18 mouse cellular contexts compared by ENCODE assay signal in the genomic region with DNA sequence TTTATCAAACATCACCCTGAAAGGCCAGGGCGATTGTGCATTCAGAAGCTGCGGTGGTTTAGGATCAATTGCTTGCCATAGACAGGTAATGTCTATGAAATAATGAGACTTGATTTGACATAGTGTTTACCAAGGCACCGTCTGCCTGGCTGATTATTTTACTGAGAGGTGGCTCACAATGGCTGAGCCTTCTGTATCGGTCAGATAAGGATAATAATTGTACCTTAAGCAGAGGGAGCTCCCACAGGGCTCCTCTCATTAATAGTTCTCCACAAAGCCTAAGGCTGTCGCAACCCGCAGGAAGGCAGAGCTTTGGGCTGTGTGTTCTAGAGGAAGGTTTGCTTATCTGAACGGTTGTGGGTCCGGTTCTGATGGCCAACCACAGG. TPM values are rescaled to one million over a fixed set of nuclear protein-coding genes. Genes with fewer than 3 reads are reported as not detected.
DNase-seq lines count a peak whose midpoint lies in the region; ATAC-seq and TF ChIP-seq lines count a peak whose summit lies in the region.
"Had no signal": no experiment of that assay in that cellular context is flagged by ENCODE, and none has a peak within 500 bp of the region (broad histone marks: within the 10 kb centered on the region; RNA-seq: fewer than 3 reads in every experiment).

No protein-coding gene starts in this region.

- peak overlapping the region; percentile 52 for H3K27ac ChIP-seq in forebrain, embryonic 14.5 days (ENCODE audit: low read depth, low read length)
- H3K27ac ChIP-seq in hindbrain, postnatal 0 days, result peak overlapping the region; percentile 64; the same call in 1 of the 2 replicates
- H3K27ac ChIP-seq in neural tube, embryonic 14.5 days (ENCODE audit: low read depth, low read length), result peak overlapping the region; percentile 55
- H3K27ac ChIP-seq: stomach, embryonic 15.5 days had no signal

- H3K36me3 ChIP-seq in forebrain, embryonic 14.5 days (ENCODE audit: control insufficient read depth, insufficient read depth, low read length), result no peaks in the 10 kb centered on the region; the same call in 1 of the 2 replicates
- H3K36me3 ChIP-seq in hindbrain, postnatal 0 days (ENCODE audit: insufficient read depth, low read length), result no peaks in the 10 kb centered on the region
- H3K36me3 ChIP-seq in neural tube, embryonic 14.5 days (ENCODE audit: control insufficient read depth, insufficient read depth, low read length), result no peaks in the 10 kb centered on the region
- H3K36me3 ChIP-seq: stomach, embryonic 15.5 days had no signal

- H3K4me1 ChIP-seq in forebrain, embryonic 14.5 days (ENCODE audit: control insufficient read depth, insufficient read depth, low read length), result peaks cover 13% of the 10 kb centered on the region; the same call in 1 of the 2 replicates
- no peaks in the 10 kb centered on the region for H3K4me1 ChIP-seq in hindbrain, postnatal 0 days (ENCODE audit: insufficient read depth, low read length)
- H3K4me1 ChIP-seq in neural tube, embryonic 14.5 days (ENCODE audit: control insufficient read depth, insufficient read depth, low read length), result peaks cover 24% of the 10 kb centered on the region

- ATAC-seq in forebrain, embryonic 14.5 days, result peak; percentile 37
- ATAC-seq in hindbrain, postnatal 0 days, result no peak
- no peak for ATAC-seq in neural tube, embryonic 14.5 days (ENCODE audit: low read depth)
- ATAC-seq in monocyte, adult 5-6 weeks (replicated peaks; ENCODE audit: insufficient number of reproducible peaks, low FRiP score, low TSS enrichment, poor library complexity, severe bottlenecking), result no peak
- ATAC-seq: intestine, embryonic 16.5 days had no signal

- peak overlapping the region; percentile 35 for H3K4me2 ChIP-seq in forebrain, embryonic 14.5 days (ENCODE audit: low read length)
- peak overlapping the region; percentile 46; the same call in 1 of the 2 replicates for H3K4me2 ChIP-seq in hindbrain, postnatal 0 days (ENCODE audit: low read depth, low read length)
- H3K4me2 ChIP-seq in neural tube, embryonic 14.5 days (ENCODE audit: low read depth, low read length), result peak overlapping the region; percentile 28; the same call in 1 of the 2 replicates

- 0 out of 2 replicates have a peak overlapping the region, but pooled peaks have one; percentile 13 for H3K9ac ChIP-seq in forebrain, embryonic 14.5 days (ENCODE audit: low read length)
- no peak overlapping the region for H3K9ac ChIP-seq in hindbrain, postnatal 0 days (replicated peaks; ENCODE audit: low read length)
- H3K9ac ChIP-seq in neural tube, embryonic 14.5 days (replicated peaks; ENCODE audit: low read depth, low read length), result no peak overlapping the region
- H3K9ac ChIP-seq: lung, embryonic 14.5 days; stomach, embryonic 15.5 days had no signal

- DNase-seq in retina, postnatal 1 day, result peak; percentile 10
- DNase-seq in retina, embryonic 14.5 days (ENCODE audit: low spot score), result no peak
- DNase-seq in forebrain, embryonic 14.5 days (ENCODE audit: low spot score), result peak; percentile 47
- DNase-seq in hindbrain, postnatal 0 days (ENCODE audit: low spot score), result no peak
- no peak for DNase-seq in left cerebral cortex, adult 18-20 months (ENCODE audit: low spot score in 2 of 2)
- DNase-seq in heart, adult 11 months, result no peak
- DNase-seq: adrenal gland, adult 8-10 months; gastrocnemius, postnatal 25 days; kidney, postnatal 10 days; layer of hippocampus, postnatal 36 days; liver; lung, embryonic 14.5 days; right cerebral cortex, postnatal 4 days had no signal

- WGBS in forebrain, embryonic 14.5 days, result 8% methylated on average over 8 of the region's 8 CpGs
- 30% methylated on average over 8 of the region's 8 CpGs for WGBS in hindbrain, postnatal 0 days
- WGBS in neural tube, embryonic 14.5 days, result 20% methylated on average over 8 of the region's 8 CpGs

- no peaks in the 10 kb centered on the region for H3K9me3 ChIP-seq in forebrain, embryonic 14.5 days (replicated peaks; ENCODE audit: control insufficient read depth, low read length)
- no peaks in the 10 kb centered on the region for H3K9me3 ChIP-seq in hindbrain, postnatal 0 days (ENCODE audit: low read length)
- no peaks in the 10 kb centered on the region for H3K9me3 ChIP-seq in neural tube, embryonic 14.5 days (ENCODE audit: control insufficient read depth, low read length)
- H3K9me3 ChIP-seq: stomach, embryonic 15.5 days had no signal

- H3K4me3 ChIP-seq in forebrain, embryonic 14.5 days (ENCODE audit: low read depth, low read length), result no peak overlapping the region
- no peak overlapping the region for H3K4me3 ChIP-seq in hindbrain, postnatal 0 days (ENCODE audit: low read length)
- H3K4me3 ChIP-seq in neural tube, embryonic 14.5 days (ENCODE audit: low read depth, low read length), result no peak overlapping the region
- H3K4me3 ChIP-seq: stomach, embryonic 15.5 days had no signal

- TF ChIP-seq CTCF in hindbrain, postnatal 0 days (IDR thresholded peaks at IDR 0.05; ENCODE audit: low read depth), result no peak

- no peaks in the 10 kb centered on the region for H3K27me3 ChIP-seq in forebrain, embryonic 14.5 days (replicated peaks; ENCODE audit: control insufficient read depth, insufficient read depth, low read length)
- H3K27me3 ChIP-seq in hindbrain, postnatal 0 days (ENCODE audit: insufficient read depth, low read length), result no peaks in the 10 kb centered on the region
- H3K27me3 ChIP-seq in neural tube, embryonic 14.5 days (ENCODE audit: control insufficient read depth, insufficient read depth, low read length), result no peaks in the 10 kb centered on the region
- H3K27me3 ChIP-seq: stomach, embryonic 15.5 days had no signal

RNA-seq across cellular contexts. Expression of gene Dok5, which starts 41.3 kb away (rescaled TPM):
- 41.8 and 58.1 TPM in 2 replicates for polyA plus RNA-seq in forebrain, embryonic 14.5 days (2014; fragmentation: Nextera tagmentation; extraction: Ambion mirVana)
- total RNA-seq in hindbrain, postnatal 0 days (2014; rRNA removed), result 29.7 and 34.9 TPM in 2 replicates
- 32.6 and 38.0 TPM in 2 replicates for polyA plus RNA-seq in hindbrain, postnatal 0 days (2015; fragmentation: Nextera tagmentation; extraction: Ambion mirVana)
- polyA plus RNA-seq in neural tube, embryonic 14.5 days (2014; fragmentation: Nextera tagmentation; extraction: Ambion mirVana), result 73.7 and 74.4 TPM in 2 replicates
- total RNA-seq in left cerebral cortex, adult 18-20 months (2021), result 10 to 100 TPM; 33.9 to 35.1 TPM
- total RNA-seq in monocyte, adult 5-6 weeks (2017), result not detected in 3 replicates
- polyA plus RNA-seq: C2C12 had no signal

Comparison
In these comparisons a context has a peak if more than half of its experiments do, and no peak if none do; other contexts are left out.
1. DNase-seq: peak in retina, postnatal 1 day (single experiment) and forebrain, embryonic 14.5 days (single experiment); none in retina, embryonic 14.5 days (single experiment), hindbrain, postnatal 0 days (single experiment), left cerebral cortex, adult 18-20 months (0 of 2) and heart, adult 11 months (single experiment).
2. RNA of gene Dok5, which starts 41.3 kb away (total RNA-seq): 33.9 to 35.1 TPM in left cerebral cortex, adult 18-20 months and 29.7 to 34.9 TPM in hindbrain, postnatal 0 days; not detected in monocyte, adult 5-6 weeks; every median in the first group is over 10 times any median in the second.
3. Peak in every context shown above with its lines, with median percentiles within 50 percentile points of each other: H3K27ac ChIP-seq and H3K4me2 ChIP-seq.